Mouse (Mus musculus) testis, postnatal 14 days (tissue): ENCODE data around the gene Vwf.

ENCODE experiments used
- DNase-seq: peaks from one replicate; pipeline ENCODE4 v3.0.0; 2021; ENCODE audit warnings: low spot score

Vwf gene

GRCm38 (mm10) chr6:125588241-125588640, 41.7 kb downstream of the Vwf start:
- DNase-seq, result no peak

GRCm38 (mm10) chr6:125589075-125589474, 42.5 kb downstream of the Vwf start:
- DNase-seq, result no peak

GRCm38 (mm10) chr6:125590056-125590455, 43.5 kb downstream of the Vwf start:
- no peak for DNase-seq

GRCm38 (mm10) chr6:125590471-125590870, 43.9 kb downstream of the Vwf start:
- DNase-seq, result no peak

- DNase-seq, result no peak
These were observed 45.2 kb downstream of the Vwf start for GRCm38 (mm10) chr6:125591652-125592385.

- no peak for DNase-seq
These were observed 46.0 kb downstream of the Vwf start for GRCm38 (mm10) chr6:125592536-125592935.

- no peak for DNase-seq
These were observed 47.7 kb downstream of the Vwf start for GRCm38 (mm10) chr6:125594311-125594710.

- no peak for DNase-seq
These were observed 48.3 kb downstream of the Vwf start for GRCm38 (mm10) chr6:125594825-125595224.

- no peak for DNase-seq
These were observed 50.2 kb downstream of the Vwf start for GRCm38 (mm10) chr6:125596701-125597318.

GRCm38 (mm10) chr6:125597716-125598115, 51.1 kb downstream of the Vwf start:
- no peak for DNase-seq

GRCm38 (mm10) chr6:125600036-125600558, 53.5 kb downstream of the Vwf start:
- peak; percentile 53 for DNase-seq

GRCm38 (mm10) chr6:125600669-125601068, 54.1 kb downstream of the Vwf start:
- DNase-seq, result no peak

GRCm38 (mm10) chr6:125601190-125601589, 54.6 kb downstream of the Vwf start:
- no peak for DNase-seq

- no peak for DNase-seq
These were observed 55.2 kb downstream of the Vwf start for GRCm38 (mm10) chr6:125601748-125602147.

GRCm38 (mm10) chr6:125602354-125602753, 55.8 kb downstream of the Vwf start:
- DNase-seq, result no peak

GRCm38 (mm10) chr6:125603234-125603633, 56.7 kb downstream of the Vwf start:
- peak; percentile 68 for DNase-seq

GRCm38 (mm10) chr6:125603678-125604462, 57.3 kb downstream of the Vwf start:
- DNase-seq, result no peak

GRCm38 (mm10) chr6:125604463-125605191, 58.1 kb downstream of the Vwf start:
- DNase-seq, result peak; percentile 59

GRCm38 (mm10) chr6:125609025-125609424, 62.5 kb downstream of the Vwf start:
- no peak for DNase-seq

- no peak for DNase-seq
These were observed 71.3 kb downstream of the Vwf start for GRCm38 (mm10) chr6:125617855-125618254.

- no peak for DNase-seq
These were observed 74.2 kb downstream of the Vwf start for GRCm38 (mm10) chr6:125620764-125621163.

- no peak for DNase-seq
These were observed 75.9 kb downstream of the Vwf start for GRCm38 (mm10) chr6:125622434-125622833.
